Mouse (Mus musculus) liver, postnatal 0 days (tissue): Measurements from ENCODE around the gene Arcn1.

Experiments used
- CTCF ChIP-seq: sonication (generic); IDR thresholded peaks from 2 replicates; pipeline ENCODE4 v1.5.1; 2016; ENCODE audit warnings: antibody characterized with exemption, low read depth
- EP300 ChIP-seq: IDR thresholded peaks from 2 replicates; pipeline ENCODE4 v1.6.1; 2016; ENCODE audit warnings: antibody characterized with exemption, low read depth, mild to moderate bottlenecking

DNA sequence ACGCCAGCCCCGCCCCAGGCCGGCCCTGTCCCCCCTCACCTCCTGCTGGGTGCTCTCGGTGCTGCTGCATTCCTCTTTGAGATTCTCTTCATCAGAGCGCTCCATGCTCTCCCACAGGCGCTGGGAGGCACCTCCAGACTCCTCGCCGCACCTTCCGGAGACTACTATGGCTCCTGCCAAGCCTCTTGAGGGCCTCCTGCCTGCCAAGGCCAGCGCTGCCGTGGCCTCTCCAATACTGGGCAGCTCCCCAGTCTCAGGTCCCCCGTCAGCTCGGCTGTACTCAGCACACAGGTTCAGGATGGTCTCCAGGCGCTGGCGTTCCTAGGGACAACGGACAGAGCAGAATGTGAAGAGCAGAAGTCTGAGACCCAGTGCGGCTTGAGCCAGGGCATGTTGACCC, 56.0 kb downstream of the Arcn1 start:
- TF ChIP-seq CTCF (no peak), EP300 (no peak)
